Mouse (Mus musculus): ENCODE measurements at regions not wholly inside any gene's neighbourhood (a gene's known extent, or its start where the extent isn't known, plus 50 kb on each side); places are given as distances from the start of the nearest gene placed in this dataset.

DNA sequence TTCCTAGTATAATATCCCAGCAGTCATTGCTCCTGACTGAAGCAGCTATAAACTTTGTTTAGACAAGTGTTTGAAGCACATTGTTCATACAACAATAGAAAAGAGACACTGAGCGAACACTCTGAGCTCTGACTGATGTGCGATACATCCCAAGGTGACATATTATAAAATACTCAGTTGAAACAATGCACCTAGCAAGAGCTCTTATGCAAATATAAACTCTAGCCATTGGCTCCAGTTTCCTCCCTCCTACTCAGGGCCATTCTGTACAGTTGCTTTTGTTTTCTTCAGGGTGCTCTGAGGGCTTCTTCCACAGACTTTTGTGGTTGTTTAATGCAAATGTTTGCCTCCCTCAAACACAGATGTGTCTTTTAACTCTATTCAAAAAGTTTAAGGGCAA is 646.6 kb upstream of the Adamts9 start:
- Histone ChIP-seq H3K79me2 (replicated peaks; ENCODE audit: control insufficient read depth, extremely low read depth, insufficient read depth, poor library complexity, severe bottlenecking) (no peaks in the 10 kb centered on the region), H3K4me1 (ENCODE audit: control insufficient read depth in 1 of 2, insufficient read depth in 2 of 2) (no peaks in the 10 kb centered on the region), H3K27me3 (replicated peaks) (no peaks in the 10 kb centered on the region), H3K36me3 (replicated peaks in 1 of 2; ENCODE audit: control insufficient read depth in 1 of 2, insufficient read depth in 1 of 2, low read length in 1 of 2) (no peaks in the 10 kb centered on the region), H3K27ac (ENCODE audit: insufficient read depth, low read depth) (no peak overlapping the region), H3K9ac (ENCODE audit: insufficient read depth, low read depth) (no peak overlapping the region), H3K9me3 (replicated peaks; ENCODE audit: low read length) (peaks cover 69% of the 10 kb centered on the region), H3K4me2 (ENCODE audit: insufficient read depth, low read depth, poor library complexity, severe bottlenecking) (no peak overlapping the region), H3K4me3 (replicated peaks in 1 of 3; ENCODE audit: low read depth in 2 of 3, low read length in 2 of 3, poor library complexity in 1 of 3) (no peak overlapping the region)
- in situ Hi-C loops (cut with MboI; ENCODE audit: low pct_ligation_motif_present, low pct_unique_long_range_greater_than_20kb, low sequenced_read_pairs) (no loop called here), dilution Hi-C loops (cut with MboI; ENCODE audit: extremely low pct_ligation_motif_present, extremely low pct_unique_long_range_greater_than_20kb, low sequenced_read_pairs) (no loop called here)
- no peak for TF ChIP-seq TCF12 (IDR thresholded peaks at IDR 0.05; ENCODE audit: low read depth, low read length)
- no peak for DNase-seq (ENCODE audit: extremely low read depth)

DNA sequence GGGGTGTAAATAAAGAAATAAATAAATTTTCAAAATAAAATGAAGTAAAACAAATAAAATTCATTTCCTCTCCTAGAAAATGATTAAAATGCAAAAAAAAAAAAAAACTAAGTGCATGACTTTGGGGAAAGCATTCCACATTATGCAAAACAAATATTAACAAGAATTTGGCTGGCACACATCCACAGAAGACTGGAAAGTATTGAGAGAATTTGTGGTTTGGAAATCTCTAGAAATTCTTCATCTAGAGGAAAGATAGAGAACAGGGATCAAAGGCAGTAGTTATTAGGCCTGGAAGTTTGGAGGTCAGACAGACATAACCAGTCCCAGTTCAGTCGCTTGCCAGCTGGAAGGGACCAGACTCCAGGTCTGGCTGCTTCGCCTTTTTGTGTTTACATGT is 643.6 kb upstream of the Adamts9 start:
- in situ Hi-C loops (cut with MboI; ENCODE audit: low pct_ligation_motif_present, low pct_unique_long_range_greater_than_20kb, low sequenced_read_pairs) = no loop called here

DNA sequence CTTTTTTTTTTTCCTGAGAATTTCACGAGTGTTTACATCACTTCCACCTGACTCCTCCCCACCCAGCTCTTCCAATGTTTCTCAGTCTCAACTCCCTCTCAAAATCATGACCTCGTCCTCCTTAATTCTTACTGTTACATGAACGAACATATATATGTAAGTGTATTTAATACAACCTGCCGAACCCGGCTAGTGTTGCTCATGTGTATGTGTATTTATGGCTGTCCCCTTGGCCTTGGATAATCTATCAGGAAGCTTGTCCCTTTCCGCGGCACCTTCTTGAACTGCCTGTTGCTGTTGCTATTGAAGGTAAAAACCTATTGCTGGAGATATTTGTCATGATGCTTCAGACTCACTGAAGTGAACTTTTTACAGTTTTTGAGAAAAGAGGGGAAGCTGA is 637.8 kb upstream of the Adamts9 start:
- H3K27me3 ChIP-seq (replicated peaks) = no peaks in the 10 kb centered on the region
- in situ Hi-C loops (cut with MboI; ENCODE audit: low pct_ligation_motif_present, low pct_unique_long_range_greater_than_20kb, low sequenced_read_pairs) = no loop called here

More for the DNA sequence above, 643.6 kb upstream of the Adamts9 start:
- Histone ChIP-seq H3K27ac (ENCODE audit: insufficient read depth, low read depth) (no peak overlapping the region), H3K9ac (ENCODE audit: insufficient read depth, low read depth) (no peak overlapping the region), H3K4me3 (replicated peaks in 1 of 3; ENCODE audit: low read depth in 2 of 3, low read length in 2 of 3, poor library complexity in 1 of 3) (no peak overlapping the region), H3K4me1 (ENCODE audit: control insufficient read depth in 1 of 2, insufficient read depth in 2 of 2) (no peaks in the 10 kb centered on the region), H3K4me2 (ENCODE audit: insufficient read depth, low read depth, poor library complexity, severe bottlenecking) (no peak overlapping the region), H3K27me3 (replicated peaks) (no peaks in the 10 kb centered on the region), H3K79me2 (replicated peaks; ENCODE audit: control insufficient read depth, extremely low read depth, insufficient read depth, poor library complexity, severe bottlenecking) (no peaks in the 10 kb centered on the region), H3K9me3 (replicated peaks; ENCODE audit: low read length) (peaks cover 66% of the 10 kb centered on the region), H3K36me3 (replicated peaks in 1 of 2; ENCODE audit: control insufficient read depth in 1 of 2, insufficient read depth in 1 of 2, low read length in 1 of 2) (no peaks in the 10 kb centered on the region)
- DNase-seq (ENCODE audit: extremely low read depth) = no peak
- no peak for TF ChIP-seq RCOR1 (conservative IDR thresholded peaks at IDR 0.05; ENCODE audit: low read depth, low read length)
- no peak for TF ChIP-seq RAD21 (IDR thresholded peaks at IDR 0.05; ENCODE audit: low read depth, low read length)
- no peak for TF ChIP-seq SIN3A (IDR thresholded peaks at IDR 0.05; ENCODE audit: low read length)
- no peak for TF ChIP-seq KAT2A (IDR thresholded peaks at IDR 0.05; ENCODE audit: insufficient replicate concordance, low read length)
- TF ChIP-seq HCFC1 (IDR thresholded peaks at IDR 0.05; ENCODE audit: low read depth, low read length) = no peak
- no peak for TF ChIP-seq USF2 (conservative IDR thresholded peaks at IDR 0.05; ENCODE audit: low read depth, low read length)
- TF ChIP-seq CHD2 (IDR thresholded peaks at IDR 0.05; ENCODE audit: low read length) = no peak
- TF ChIP-seq PAX5 (IDR thresholded peaks at IDR 0.05; ENCODE audit: low read length) = no peak
- TF ChIP-seq ZMIZ1 (IDR thresholded peaks at IDR 0.05; ENCODE audit: low read depth, low read length) = no peak
- TF ChIP-seq MYC (IDR thresholded peaks at IDR 0.05; ENCODE audit: low read depth, low read length) = no peak
- TF ChIP-seq NELFE (IDR thresholded peaks at IDR 0.05; ENCODE audit: low read depth, low read length) = no peak
- TF ChIP-seq ZNF384 (IDR thresholded peaks at IDR 0.05; ENCODE audit: low read depth, low read length) = no peak
- TF ChIP-seq JUN (IDR thresholded peaks at IDR 0.05; ENCODE audit: insufficient read depth, low read depth, low read length) = no peak
- TF ChIP-seq MAFK (IDR thresholded peaks at IDR 0.05; ENCODE audit: insufficient replicate concordance, low read length) = no peak
- TF ChIP-seq ELF1 (IDR thresholded peaks at IDR 0.05; ENCODE audit: low read depth, low read length) = no peak
- TF ChIP-seq SMC3 (IDR thresholded peaks at IDR 0.05; ENCODE audit: low read depth, low read length) = no peak
- no peak for TF ChIP-seq NRF1 (IDR thresholded peaks at IDR 0.05; ENCODE audit: low read depth, low read length)
- TF ChIP-seq MAZ (IDR thresholded peaks at IDR 0.05; ENCODE audit: low read depth, low read length) = no peak
- dilution Hi-C loops (cut with MboI; ENCODE audit: extremely low pct_ligation_motif_present, extremely low pct_unique_long_range_greater_than_20kb, low sequenced_read_pairs) = no loop called here

More for the DNA sequence above, 637.8 kb upstream of the Adamts9 start:
- Histone ChIP-seq H3K9ac (ENCODE audit: insufficient read depth, low read depth) (no peak overlapping the region), H3K36me3 (replicated peaks in 1 of 2; ENCODE audit: control insufficient read depth in 1 of 2, insufficient read depth in 1 of 2, low read length in 1 of 2) (no peaks in the 10 kb centered on the region), H3K27ac (ENCODE audit: insufficient read depth, low read depth) (no peak overlapping the region), H3K4me3 (replicated peaks in 1 of 3; ENCODE audit: low read depth in 2 of 3, low read length in 2 of 3, poor library complexity in 1 of 3) (no peak overlapping the region), H3K79me2 (replicated peaks; ENCODE audit: control insufficient read depth, extremely low read depth, insufficient read depth, poor library complexity, severe bottlenecking) (no peaks in the 10 kb centered on the region), H3K4me1 (ENCODE audit: control insufficient read depth in 1 of 2, insufficient read depth in 2 of 2) (no peaks in the 10 kb centered on the region), H3K4me2 (ENCODE audit: insufficient read depth, low read depth, poor library complexity, severe bottlenecking) (no peak overlapping the region), H3K9me3 (replicated peaks; ENCODE audit: low read length) (peaks cover 61% of the 10 kb centered on the region)
- no peak for TF ChIP-seq NELFE (IDR thresholded peaks at IDR 0.05; ENCODE audit: low read depth, low read length)
- TF ChIP-seq MXI1 (IDR thresholded peaks at IDR 0.05; ENCODE audit: low read depth, low read length) = no peak
- TF ChIP-seq RCOR1 (conservative IDR thresholded peaks at IDR 0.05; ENCODE audit: low read depth, low read length) = no peak
- TF ChIP-seq CHD1 (IDR thresholded peaks at IDR 0.05; ENCODE audit: low read depth, low read length) = no peak
- no peak for TF ChIP-seq PAX5 (IDR thresholded peaks at IDR 0.05; ENCODE audit: low read length)
- no peak for TF ChIP-seq IRF4 (IDR thresholded peaks at IDR 0.05; ENCODE audit: low read depth, low read length)
- TF ChIP-seq ELF1 (IDR thresholded peaks at IDR 0.05; ENCODE audit: low read depth, low read length) = no peak
- no peak for TF ChIP-seq MAX (IDR thresholded peaks at IDR 0.05; ENCODE audit: low read length)
- TF ChIP-seq ETS1 (conservative IDR thresholded peaks at IDR 0.05; ENCODE audit: low read depth, low read length) = no peak
- no peak for TF ChIP-seq HCFC1 (IDR thresholded peaks at IDR 0.05; ENCODE audit: low read depth, low read length)
- no peak for TF ChIP-seq TBP (conservative IDR thresholded peaks at IDR 0.05; ENCODE audit: low read depth, low read length)
- DNase-seq (ENCODE audit: extremely low read depth) = no peak
- dilution Hi-C loops (cut with MboI; ENCODE audit: extremely low pct_ligation_motif_present, extremely low pct_unique_long_range_greater_than_20kb, low sequenced_read_pairs) = no loop called here
